Mouse (Mus musculus): ENCODE results near the gene Il11. TPM values are rescaled to one million over a fixed set of nuclear protein-coding genes. Genes with fewer than 3 reads are reported as not detected.
A peak's percentile ranks its signal among the peaks of the same experiment; 100 is the strongest.
"Not testable (repeated sequence)": the region's sequence is repeated elsewhere in the genome, so short reads cannot be mapped to it uniquely, and the experiment has no call there.

The Il11 gene
- polyA plus RNA-seq, 1 experiment, result 0.56 TPM

DNA sequence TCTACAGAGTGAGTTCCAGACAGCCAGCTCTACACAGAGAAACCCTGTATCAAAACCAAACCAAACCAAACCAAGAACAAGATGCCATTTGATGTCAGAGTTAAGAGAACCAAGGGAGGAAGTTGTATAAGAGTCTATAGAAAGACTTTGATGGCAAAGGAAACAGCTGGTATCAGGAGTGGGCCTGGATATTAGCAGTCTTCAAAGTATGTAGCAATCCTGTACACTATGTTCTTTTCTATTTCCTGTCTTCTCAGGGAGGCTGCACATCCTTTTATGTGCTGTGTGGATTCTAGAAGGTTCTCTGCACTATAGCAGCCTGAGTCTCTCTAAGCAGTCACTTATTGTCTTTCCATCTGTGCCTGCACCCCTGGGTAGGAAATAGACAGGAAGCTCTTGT lies 33.9 kb upstream of the Il11 start:
- Histone ChIP-seq H3K36me3 (ENCODE audit: control insufficient read depth, insufficient read depth) (no peaks in the 10 kb centered on the region), H3K27me3 (ENCODE audit: control insufficient read depth, insufficient read depth, insufficient read length) (no peaks in the 10 kb centered on the region), H3K4me2 (ENCODE audit: low read depth) (no peak overlapping the region), H3K79me2 (ENCODE audit: control insufficient read depth, insufficient read depth) (peaks cover 5% of the 10 kb centered on the region), H3ac (ENCODE audit: control insufficient read depth, insufficient read length) (no peak overlapping the region), H3K4me3 (no peak overlapping the region)
- TF ChIP-seq TCF3 (IDR thresholded peaks at IDR 0.05; ENCODE audit: insufficient read length, low read depth), result no peak
- no peak for TF ChIP-seq MYOG (IDR thresholded peaks at IDR 0.05; ENCODE audit: control insufficient read depth in 1 of 3, insufficient read depth in 1 of 3, insufficient read length in 2 of 3, low read depth in 2 of 3)
- no peak for TF ChIP-seq POLR2AphosphoS2 (IDR thresholded peaks at IDR 0.05; ENCODE audit: insufficient read length, low read depth)
- no peak for TF ChIP-seq MYOD1 (IDR thresholded peaks at IDR 0.05; ENCODE audit: control insufficient read depth in 1 of 3, insufficient read length in 2 of 3, low read depth in 2 of 3)
- no peak for TF ChIP-seq REST (IDR thresholded peaks at IDR 0.05; ENCODE audit: insufficient read depth, insufficient read length)

GRCm38 (mm10) chr7:4813105-4813791 lies 30.6 kb upstream of the Il11 start:
- no peak for TF ChIP-seq REST (IDR thresholded peaks at IDR 0.05; ENCODE audit: insufficient read depth, insufficient read length)
- no peak for TF ChIP-seq USF1 (IDR thresholded peaks at IDR 0.05; ENCODE audit: low read depth)
- no peak for TF ChIP-seq MYOD1 (IDR thresholded peaks at IDR 0.05; ENCODE audit: control insufficient read depth in 1 of 3, insufficient read length in 2 of 3, low read depth in 2 of 3)
- TF ChIP-seq SRF (IDR thresholded peaks at IDR 0.05; ENCODE audit: control insufficient read depth, insufficient read length, low read depth), result no peak
- TF ChIP-seq POLR2A (IDR thresholded peaks at IDR 0.05; ENCODE audit: insufficient read length, low read depth), result no peak
- no peak for TF ChIP-seq CEBPB (IDR thresholded peaks at IDR 0.05; ENCODE audit: insufficient read depth, poor library complexity, severe bottlenecking)
- no peak for TF ChIP-seq POLR2AphosphoS2 (IDR thresholded peaks at IDR 0.05; ENCODE audit: insufficient read length, low read depth)
- no peak for TF ChIP-seq MYOG (IDR thresholded peaks at IDR 0.05; ENCODE audit: control insufficient read depth in 1 of 3, insufficient read depth in 1 of 3, insufficient read length in 2 of 3, low read depth in 2 of 3)
- TF ChIP-seq TCF3 (IDR thresholded peaks at IDR 0.05; ENCODE audit: insufficient read length, low read depth), result no peak
- TF ChIP-seq E2F4 (IDR thresholded peaks at IDR 0.05; ENCODE audit: insufficient read depth), result no peak
- no peak for TF ChIP-seq TCF12 (IDR thresholded peaks at IDR 0.05; ENCODE audit: insufficient read depth, poor library complexity, severe bottlenecking)
- no peak for TF ChIP-seq MAX (IDR thresholded peaks at IDR 0.05; ENCODE audit: low read depth)
- H3ac ChIP-seq (ENCODE audit: control insufficient read depth, insufficient read length), result peak overlapping the region; percentile 86
- H3K4me2 ChIP-seq (ENCODE audit: low read depth), result peak overlapping the region; percentile 88

DNA sequence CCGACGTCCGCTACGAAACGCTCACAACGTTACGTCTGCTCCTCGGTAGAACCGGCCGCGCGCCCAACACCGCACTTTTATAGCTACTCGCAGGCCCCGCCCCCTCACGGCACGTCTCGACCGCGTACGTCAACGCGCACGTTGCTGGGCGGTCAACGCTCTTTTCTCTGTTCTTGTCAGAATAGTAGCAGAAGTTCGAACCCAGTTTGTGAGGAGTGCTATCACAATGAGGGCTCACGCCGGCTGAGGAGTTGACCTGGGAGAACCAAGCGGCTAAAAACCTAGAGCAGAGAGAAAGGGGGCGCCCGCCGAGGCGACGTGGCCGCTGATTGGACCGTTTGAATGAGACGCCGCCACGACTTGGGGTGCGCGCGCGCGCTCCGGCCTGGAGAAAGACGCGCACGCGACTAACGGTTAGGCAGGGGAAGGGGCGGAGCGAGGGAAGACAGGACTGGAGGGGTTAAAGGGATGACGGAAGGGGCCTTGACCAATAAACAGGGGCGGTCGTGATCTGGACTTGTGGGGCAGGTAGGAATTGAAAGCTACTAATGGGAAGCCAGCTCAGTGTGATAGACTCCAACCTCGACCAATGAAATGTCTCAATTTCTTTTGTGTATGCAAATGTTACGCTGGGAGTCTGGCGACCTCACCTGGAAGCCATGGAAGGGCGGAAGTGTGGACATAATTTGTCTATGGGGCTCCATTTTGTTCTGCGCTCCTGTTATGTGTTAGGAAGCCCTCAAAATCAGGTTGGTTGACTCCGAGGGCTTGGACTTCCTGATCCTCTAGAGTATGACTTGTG lies 29.8 kb upstream of the Il11 start, which contains the start of gene Ube2s:
Ube2s (minus strand) TSS at position 288 of the 802 bp plus-strand sequence.
- H3K27me3 ChIP-seq (ENCODE audit: control insufficient read depth, insufficient read depth, insufficient read length), result no peaks in the 10 kb centered on the region
- H3K79me2 ChIP-seq (ENCODE audit: control insufficient read depth, insufficient read depth), result peaks cover 30% of the 10 kb centered on the region
- peak within 1 kb of the TSS; percentile 88 for H3K4me2 ChIP-seq (ENCODE audit: low read depth)
- TF ChIP-seq E2F4 (IDR thresholded peaks at IDR 0.05; ENCODE audit: insufficient read depth) (peak; percentile 90), POLR2AphosphoS2 (IDR thresholded peaks at IDR 0.05; ENCODE audit: insufficient read length, low read depth) (peak; percentile 81), POLR2A (IDR thresholded peaks at IDR 0.05; ENCODE audit: insufficient read length, low read depth) (peak; percentile 68), TCF3 (IDR thresholded peaks at IDR 0.05; ENCODE audit: insufficient read length, low read depth) (no peak)
- H3K36me3 ChIP-seq (ENCODE audit: control insufficient read depth, insufficient read depth), result peaks cover 20% of the 10 kb centered on the region
- H3ac ChIP-seq (ENCODE audit: control insufficient read depth, insufficient read length), result peak within 1 kb of the TSS; percentile 86
- H3K4me3 ChIP-seq, result peak within 1 kb of the TSS; percentile 93

More at GRCm38 (mm10) chr7:4813105-4813791, 30.6 kb upstream of the Il11 start:
- Histone ChIP-seq H3K4me3 (peak overlapping the region; percentile 93), H3K79me2 (ENCODE audit: control insufficient read depth, insufficient read depth) (peaks cover 30% of the 10 kb centered on the region), H3K27me3 (ENCODE audit: control insufficient read depth, insufficient read depth, insufficient read length) (no peaks in the 10 kb centered on the region), H3K36me3 (ENCODE audit: control insufficient read depth, insufficient read depth) (peaks cover 18% of the 10 kb centered on the region)

DNA sequence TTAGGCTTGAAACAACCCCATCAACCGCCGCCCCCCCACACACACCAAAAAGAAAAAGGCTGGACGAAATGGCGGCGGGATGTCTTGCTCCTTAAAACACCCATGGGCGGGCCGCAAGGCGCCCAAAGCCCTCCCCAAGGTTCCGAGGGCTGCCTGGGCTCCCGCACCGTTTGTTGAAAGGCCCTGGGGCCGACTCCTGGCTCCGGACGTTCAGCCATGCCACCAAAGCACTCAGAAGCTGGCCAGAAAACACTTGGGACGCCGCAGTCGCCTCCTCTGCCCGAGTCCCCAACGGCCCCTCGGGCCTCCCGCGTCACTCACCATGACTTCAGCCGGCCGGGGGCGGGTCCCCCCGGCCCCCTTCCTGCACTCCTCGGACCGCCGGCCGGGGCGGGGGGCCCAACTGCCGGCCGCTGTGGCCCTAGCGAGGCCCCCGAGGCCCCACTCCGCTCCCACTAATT lies 29.2 kb upstream of the Il11 start:
- peak overlapping the region; percentile 93 for H3K4me3 ChIP-seq
- peaks cover 21% of the 10 kb centered on the region for H3K36me3 ChIP-seq (ENCODE audit: control insufficient read depth, insufficient read depth)
- no peak for TF ChIP-seq REST (IDR thresholded peaks at IDR 0.05; ENCODE audit: insufficient read depth, insufficient read length)
- TF ChIP-seq POLR2AphosphoS2 (IDR thresholded peaks at IDR 0.05; ENCODE audit: insufficient read length, low read depth), result no peak
- TF ChIP-seq MYOD1 (IDR thresholded peaks at IDR 0.05; ENCODE audit: control insufficient read depth in 1 of 3, insufficient read length in 2 of 3, low read depth in 2 of 3), result no peak
- TF ChIP-seq TCF12 (IDR thresholded peaks at IDR 0.05; ENCODE audit: insufficient read depth, poor library complexity, severe bottlenecking), result no peak
- TF ChIP-seq CEBPB (IDR thresholded peaks at IDR 0.05; ENCODE audit: insufficient read depth, poor library complexity, severe bottlenecking), result no peak
- TF ChIP-seq SRF (IDR thresholded peaks at IDR 0.05; ENCODE audit: control insufficient read depth, insufficient read length, low read depth), result no peak
- TF ChIP-seq TCF3 (IDR thresholded peaks at IDR 0.05; ENCODE audit: insufficient read length, low read depth), result no peak
- TF ChIP-seq MYOG (IDR thresholded peaks at IDR 0.05; ENCODE audit: control insufficient read depth in 1 of 3, insufficient read depth in 1 of 3, insufficient read length in 2 of 3, low read depth in 2 of 3), result no peak
- no peak for TF ChIP-seq USF1 (IDR thresholded peaks at IDR 0.05; ENCODE audit: low read depth)
- no peak for TF ChIP-seq E2F4 (IDR thresholded peaks at IDR 0.05; ENCODE audit: insufficient read depth)
- TF ChIP-seq MAX (IDR thresholded peaks at IDR 0.05; ENCODE audit: low read depth), result no peak
- no peak for TF ChIP-seq POLR2A (IDR thresholded peaks at IDR 0.05; ENCODE audit: insufficient read length, low read depth)
- H3K4me2 ChIP-seq (ENCODE audit: low read depth), result peak overlapping the region; percentile 86
- peaks cover 30% of the 10 kb centered on the region for H3K79me2 ChIP-seq (ENCODE audit: control insufficient read depth, insufficient read depth)
- no peaks in the 10 kb centered on the region for H3K27me3 ChIP-seq (ENCODE audit: control insufficient read depth, insufficient read depth, insufficient read length)
- peak overlapping the region; percentile 86 for H3ac ChIP-seq (ENCODE audit: control insufficient read depth, insufficient read length)

GRCm38 (mm10) chr7:4811131-4811530 lies 28.5 kb upstream of the Il11 start:
- peaks cover 30% of the 10 kb centered on the region for H3K79me2 ChIP-seq (ENCODE audit: control insufficient read depth, insufficient read depth)
- peak overlapping the region; percentile 93 for H3K4me3 ChIP-seq
- peaks cover 27% of the 10 kb centered on the region for H3K36me3 ChIP-seq (ENCODE audit: control insufficient read depth, insufficient read depth)
- H3K4me2 ChIP-seq (ENCODE audit: low read depth), result peak overlapping the region; percentile 86
- H3K27me3 ChIP-seq (ENCODE audit: control insufficient read depth, insufficient read depth, insufficient read length), result not testable (repeated sequence)
- peak overlapping the region; percentile 86 for H3ac ChIP-seq (ENCODE audit: control insufficient read depth, insufficient read length)

Measured in myocyte (in vitro differentiated cells).